Mouse (Mus musculus): ENCODE results near the gene Dhrs3.

Gene Dhrs3

GRCm38 (mm10) chr4:144972948-144973720, 80.5 kb downstream of the Dhrs3 start:
- peak; percentile 71 to 79 for DNase-seq (ENCODE audit: low spot score in 2 of 2)

- DNase-seq (ENCODE audit: low spot score in 2 of 2), result no peak
Measured at GRCm38 (mm10) chr4:144974458-144974857, 81.8 kb downstream of the Dhrs3 start.

- DNase-seq (ENCODE audit: low spot score in 2 of 2), result no peak
Measured at GRCm38 (mm10) chr4:144975505-144975904, 82.9 kb downstream of the Dhrs3 start.

- no peak for DNase-seq (ENCODE audit: low spot score in 2 of 2)
Measured at GRCm38 (mm10) chr4:144977057-144977456, 84.4 kb downstream of the Dhrs3 start.
